Mouse (Mus musculus) liver, postnatal 0 days (tissue): ENCODE results near the gene Cysrt1.

Experiments
- CTCF ChIP-seq: sonication (generic); IDR thresholded peaks from 2 replicates; pipeline ENCODE4 v1.5.1; 2016; ENCODE audit warnings: antibody characterized with exemption, low read depth
- EP300 ChIP-seq: IDR thresholded peaks from 2 replicates; pipeline ENCODE4 v1.6.1; 2016; ENCODE audit warnings: antibody characterized with exemption, low read depth, mild to moderate bottlenecking

DNA sequence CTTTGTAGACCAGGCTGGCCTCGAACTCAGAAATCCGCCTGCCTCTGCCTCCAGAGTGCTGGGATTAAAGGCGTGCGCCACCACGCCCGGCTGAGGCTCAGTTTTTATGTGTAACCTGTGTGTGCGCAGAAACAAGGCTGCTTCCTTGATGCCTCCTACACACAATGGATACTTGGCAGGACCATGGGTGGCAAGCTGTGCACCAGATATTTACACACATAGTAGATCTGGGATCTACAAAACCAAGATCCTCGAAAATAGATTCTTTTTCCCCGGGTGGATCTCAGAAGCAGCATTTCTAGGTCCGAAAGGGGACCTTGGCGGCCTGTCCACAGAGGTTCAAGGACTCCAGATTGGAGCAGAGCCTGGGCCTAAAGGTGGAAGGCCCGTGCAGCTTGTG, 19.6 kb upstream of the Cysrt1 start:
- TF ChIP-seq EP300, result no peak
- no peak for TF ChIP-seq CTCF
